Mouse (Mus musculus) hindbrain, embryonic 10.5 days (tissue): ENCODE data around the gene Gm29735. TPM values are rescaled to one million over a fixed set of nuclear protein-coding genes. Genes with fewer than 3 reads are reported as not detected.
"Not testable (repeated sequence)": the region's sequence is repeated elsewhere in the genome, so short reads cannot be mapped to it uniquely, and the experiment has no call there.

ENCODE experiments used
- DNase-seq: peaks from one replicate; pipeline ENCODE4 v3.0.0-alpha.2; 2017; ENCODE audit warnings: low spot score
- H3K27ac ChIP-seq: fragments of 300-500 bp; sonication (generic); 2 replicates; pipeline ENCODE4 v1.5.1; 2016; ENCODE audit warnings: mild to moderate bottlenecking, moderate library complexity
- H3K27me3 ChIP-seq: fragments of 300-500 bp; sonication (generic); 2 replicates; pipeline ENCODE4 v1.6.1; 2016; ENCODE audit warnings: mild to moderate bottlenecking; ENCODE audit not compliant: poor library complexity, insufficient read depth, severe bottlenecking
- H3K36me3 ChIP-seq: fragments of 300-500 bp; sonication (generic); 2 replicates; pipeline ENCODE4 v1.6.1; 2016; ENCODE audit warnings: mild to moderate bottlenecking, moderate library complexity
- H3K4me1 ChIP-seq: fragments of 300-500 bp; sonication (generic); replicated peaks from 2 replicates; pipeline ENCODE4 v1.6.1; 2016; ENCODE audit warnings: mild to moderate bottlenecking
- H3K4me3 ChIP-seq: fragments of 300-500 bp; sonication (generic); 2 replicates; pipeline ENCODE4 v1.5.1; 2016; ENCODE audit warnings: mild to moderate bottlenecking, moderate library complexity
- H3K9me3 ChIP-seq: fragments of 300-500 bp; sonication (generic); 2 replicates; pipeline ENCODE4 v1.6.1; 2016; ENCODE audit warnings: mild to moderate bottlenecking, moderate library complexity
- WGBS: fragments of 180-500 bp; shearing (Covaris S2); methylation state at CpG from one replicate; pipeline ENCODE4 v1.1.7; 2016; 5-methylcytosine and 5-hydroxymethylcytosine counted together
- polyA plus RNA-seq: library from polyadenylated mRNA; unstranded; fragments of >200 nt; fragmentation: Nextera tagmentation; extraction: Ambion mirVana; gene quantifications from 2 replicates; pipeline ENCODE4 v1.2.1, GENCODE M21; 2016

Gm29735 gene
- not detected in 2 replicates for polyA plus RNA-seq

GRCm38 (mm10) chr7:142157013-142157412, at the start of gene Gm29735:
TSS of gene Gm29735 (minus strand) at chr7:142157113.
- H3K36me3 ChIP-seq, DNase-seq, H3K4me1 ChIP-seq, H3K4me3 ChIP-seq, H3K9me3 ChIP-seq, H3K27me3 ChIP-seq, H3K27ac ChIP-seq: not testable (repeated sequence)
- WGBS = 49% methylated on average over 2 of the region's 2 CpGs

GRCm38 (mm10) chr7:142205488-142205887, 48.6 kb upstream of the Gm29735 start:
- Histone ChIP-seq H3K27me3 (no peaks in the 10 kb centered on the region), H3K27ac (no peak overlapping the region), H3K36me3 (no peaks in the 10 kb centered on the region), H3K4me3 (no peak overlapping the region), H3K9me3 (no peaks in the 10 kb centered on the region), H3K4me1 (no peaks in the 10 kb centered on the region)
- no peak for DNase-seq

- Histone ChIP-seq H3K27ac (no peak within 1 kb of the TSS), H3K4me3 (no peak within 1 kb of the TSS), H3K9me3 (no peaks in the 10 kb centered on the region), H3K27me3 (no peaks in the 10 kb centered on the region), H3K4me1 (no peaks in the 10 kb centered on the region), H3K36me3 (no peaks in the 10 kb centered on the region)
- WGBS = 75% methylated on average over 1 of the region's 1 CpGs
- DNase-seq = no peak
Measured at GRCm38 (mm10) chr7:142201064-142201463, 44.2 kb upstream of the Gm29735 start, which contains the start of gene Krtap5-3. TSS of gene Krtap5-3 (plus strand) at chr7:142201364.

GRCm38 (mm10) chr7:142198748-142199147, 41.8 kb upstream of the Gm29735 start:
- no peak for DNase-seq
- H3K36me3 ChIP-seq = no peaks in the 10 kb centered on the region
- H3K27me3 ChIP-seq = no peaks in the 10 kb centered on the region
- no peaks in the 10 kb centered on the region for H3K9me3 ChIP-seq
- WGBS = 87% methylated on average over 2 of the region's 2 CpGs
- H3K4me1 ChIP-seq = no peaks in the 10 kb centered on the region
- no peak overlapping the region for H3K27ac ChIP-seq
- H3K4me3 ChIP-seq = no peak overlapping the region

- H3K9me3 ChIP-seq = no peaks in the 10 kb centered on the region
- no peak within 1 kb of the TSS for H3K4me3 ChIP-seq
- no peak for DNase-seq
- no peaks in the 10 kb centered on the region for H3K27me3 ChIP-seq
- H3K4me1 ChIP-seq = no peaks in the 10 kb centered on the region
- H3K27ac ChIP-seq = no peak within 1 kb of the TSS
- 53% methylated on average over 2 of the region's 2 CpGs for WGBS
- no peaks in the 10 kb centered on the region for H3K36me3 ChIP-seq
Measured at GRCm38 (mm10) chr7:142190289-142190688, 33.4 kb upstream of the Gm29735 start, which contains the start of gene Gm10153. TSS of gene Gm10153 (minus strand) at chr7:142190389.

- WGBS = 83% methylated on average over 2 of the region's 2 CpGs
- no peaks in the 10 kb centered on the region for H3K27me3 ChIP-seq
- no peaks in the 10 kb centered on the region; the same call in 1 of the 2 replicates for H3K9me3 ChIP-seq
- no peak overlapping the region for H3K4me3 ChIP-seq
- H3K36me3 ChIP-seq = no peaks in the 10 kb centered on the region
- no peaks in the 10 kb centered on the region for H3K4me1 ChIP-seq
- no peak for DNase-seq
- H3K27ac ChIP-seq = no peak overlapping the region
Measured at GRCm38 (mm10) chr7:142188156-142188555, 31.2 kb upstream of the Gm29735 start.

GRCm38 (mm10) chr7:142181021-142181420, 24.1 kb upstream of the Gm29735 start:
- no peaks in the 10 kb centered on the region; the same call in 1 of the 2 replicates for H3K9me3 ChIP-seq
- no peaks in the 10 kb centered on the region for H3K27me3 ChIP-seq
- WGBS = 62% methylated on average over 1 of the region's 1 CpGs
- H3K27ac ChIP-seq = no peak overlapping the region
- DNase-seq = no peak
- H3K4me3 ChIP-seq = no peak overlapping the region
- H3K4me1 ChIP-seq = no peaks in the 10 kb centered on the region
- H3K36me3 ChIP-seq = no peaks in the 10 kb centered on the region

GRCm38 (mm10) chr7:142178685-142179084, 21.8 kb upstream of the Gm29735 start:
- no peak overlapping the region for H3K27ac ChIP-seq
- H3K27me3 ChIP-seq = no peaks in the 10 kb centered on the region
- DNase-seq = no peak
- no peaks in the 10 kb centered on the region for H3K9me3 ChIP-seq
- no peaks in the 10 kb centered on the region for H3K4me1 ChIP-seq
- 89% methylated on average over 1 of the region's 1 CpGs for WGBS
- no peak overlapping the region for H3K4me3 ChIP-seq
- no peaks in the 10 kb centered on the region for H3K36me3 ChIP-seq

- H3K27me3 ChIP-seq, DNase-seq, H3K36me3 ChIP-seq, H3K4me3 ChIP-seq, H3K9me3 ChIP-seq, H3K27ac ChIP-seq, H3K4me1 ChIP-seq: not testable (repeated sequence)
Measured at GRCm38 (mm10) chr7:142175905-142176304, 19.0 kb upstream of the Gm29735 start, which contains the start of gene Krtap5-2. TSS of gene Krtap5-2 (minus strand) at chr7:142176005.

GRCm38 (mm10) chr7:142169836-142170235, 12.9 kb upstream of the Gm29735 start:
- Histone ChIP-seq H3K4me1 (no peaks in the 10 kb centered on the region), H3K36me3 (no peaks in the 10 kb centered on the region), H3K9me3 (no peaks in the 10 kb centered on the region), H3K27ac (no peak overlapping the region), H3K27me3 (no peaks in the 10 kb centered on the region), H3K4me3 (no peak overlapping the region)
- no peak for DNase-seq
- 46% methylated on average over 3 of the region's 3 CpGs for WGBS

GRCm38 (mm10) chr7:142165639-142166038, 8.7 kb upstream of the Gm29735 start, which contains the start of gene Gm4553:
TSS of gene Gm4553 (minus strand) at chr7:142165739.
- H3K4me3 ChIP-seq, DNase-seq, H3K27me3 ChIP-seq, H3K9me3 ChIP-seq, H3K36me3 ChIP-seq, H3K4me1 ChIP-seq, H3K27ac ChIP-seq: not testable (repeated sequence)

GRCm38 (mm10) chr7:142159366-142159765, 2.5 kb upstream of the Gm29735 start:
- DNase-seq = no peak
- Histone ChIP-seq H3K4me3 (no peak overlapping the region), H3K4me1 (no peaks in the 10 kb centered on the region), H3K27me3 (no peaks in the 10 kb centered on the region), H3K27ac (no peak overlapping the region), H3K36me3 (no peaks in the 10 kb centered on the region), H3K9me3 (no peaks in the 10 kb centered on the region)
- WGBS = 90% methylated on average over 3 of the region's 3 CpGs

- Histone ChIP-seq H3K27me3 (no peaks in the 10 kb centered on the region), H3K36me3 (no peaks in the 10 kb centered on the region), H3K4me3 (no peak overlapping the region), H3K9me3 (no peaks in the 10 kb centered on the region), H3K4me1 (no peaks in the 10 kb centered on the region), H3K27ac (no peak overlapping the region)
- no peak for DNase-seq
- WGBS = 85% methylated on average over 1 of the region's 1 CpGs
Measured at GRCm38 (mm10) chr7:142155308-142155707, 1.6 kb downstream of the Gm29735 start.

- Histone ChIP-seq H3K27ac (no peak overlapping the region), H3K36me3 (no peaks in the 10 kb centered on the region), H3K4me3 (no peak overlapping the region), H3K4me1 (no peaks in the 10 kb centered on the region), H3K9me3 (no peaks in the 10 kb centered on the region), H3K27me3 (no peaks in the 10 kb centered on the region)
- 87% methylated on average over 4 of the region's 4 CpGs for WGBS
- no peak for DNase-seq
Measured at GRCm38 (mm10) chr7:142152191-142152590, 4.7 kb downstream of the Gm29735 start.
